Mouse (Mus musculus) heart, embryonic 16.5 days (tissue): Measurements from ENCODE around the gene 5830473C10Rik. TPM values are rescaled to one million over a fixed set of nuclear protein-coding genes. Genes with fewer than 3 reads are reported as not detected.

Source experiments
- ATAC-seq: fragments of 200-750 bp; cut with Nextera tagmentation; replicated peaks from 2 replicates; pipeline ENCODE4 v1.8.0; 2017; ENCODE audit warnings: moderate number of reproducible peaks; ENCODE audit not compliant: insufficient read depth, low FRiP score; ENCODE audit errors: extremely low read depth
- H3K27ac ChIP-seq: fragments of 300-500 bp; sonication (generic); 2 replicates; pipeline ENCODE4 v1.5.1; 2014; ENCODE audit warnings: mild to moderate bottlenecking, low read length, control low read depth, moderate library complexity
- H3K27me3 ChIP-seq: fragments of 300-500 bp; sonication (generic); 2 replicates; pipeline ENCODE4 v1.6.1; 2014; ENCODE audit warnings: low read length, mixed read lengths; ENCODE audit not compliant: control insufficient read depth, insufficient read depth
- H3K36me3 ChIP-seq: fragments of 300-500 bp; sonication (generic); 2 replicates; pipeline ENCODE4 v1.6.1; 2014; ENCODE audit not compliant: control insufficient read depth, insufficient read depth
- H3K4me1 ChIP-seq: fragments of 300-500 bp; sonication (generic); 2 replicates; pipeline ENCODE4 v1.6.1; 2014; ENCODE audit warnings: low read length, mixed read lengths; ENCODE audit not compliant: control insufficient read depth, insufficient read depth
- H3K4me2 ChIP-seq: fragments of 300-500 bp; sonication (generic); 2 replicates; pipeline ENCODE4 v1.6.1; 2014; ENCODE audit warnings: low read depth, mild to moderate bottlenecking, control low read depth, low read length
- H3K4me3 ChIP-seq: fragments of 300-500 bp; sonication (generic); 2 replicates; pipeline ENCODE4 v1.5.1; 2014; ENCODE audit warnings: mild to moderate bottlenecking, control low read depth, low read length
- H3K9ac ChIP-seq: fragments of 300-500 bp; sonication (generic); 2 replicates; pipeline ENCODE4 v1.6.1; 2014; ENCODE audit warnings: low read length, control low read depth
- H3K9me3 ChIP-seq: fragments of 300-500 bp; sonication (generic); replicated peaks from 2 replicates; pipeline ENCODE4 v1.6.1; 2016; ENCODE audit warnings: low read length; ENCODE audit not compliant: control insufficient read depth
- WGBS: fragments of 180-500 bp; shearing (Covaris S2); extraction: QIAGEN DNeasy Blood & Tissue Kit; methylation state at CpG from one replicate; pipeline ENCODE4 v1.1.7; 2014; 5-methylcytosine and 5-hydroxymethylcytosine counted together
- polyA plus RNA-seq: library from polyadenylated mRNA; unstranded; fragments of >200 nt; fragmentation: Nextera tagmentation; extraction: Ambion mirVana; gene quantifications from 2 replicates; pipeline ENCODE4 v1.2.1, GENCODE M21; 2015

5830473C10Rik gene
- polyA plus RNA-seq, 1 experiment from 2014 or later, result not detected

DNA sequence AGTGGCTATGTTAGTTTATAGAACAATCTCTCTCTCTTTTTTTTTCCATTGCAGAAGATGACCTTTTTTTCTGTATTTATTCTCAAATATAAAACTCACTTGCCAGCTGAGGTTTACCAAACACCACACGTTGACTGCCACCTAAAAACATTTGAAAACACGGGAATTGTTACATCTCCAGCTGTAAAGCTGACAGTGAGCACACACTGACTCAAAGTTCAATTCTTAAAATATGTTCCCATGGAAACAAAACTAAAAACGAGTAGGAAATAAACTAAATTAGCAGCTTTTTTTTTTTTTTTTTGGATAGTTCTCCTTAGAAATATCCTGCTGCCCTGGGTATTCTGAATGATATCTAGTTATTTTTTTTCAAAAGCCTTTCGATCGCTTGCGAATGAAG is 4.3 kb downstream of the 5830473C10Rik start:
- Histone ChIP-seq H3K27ac (no peak overlapping the region), H3K27me3 (no peaks in the 10 kb centered on the region), H3K36me3 (no peaks in the 10 kb centered on the region), H3K4me1 (peaks cover 11% of the 10 kb centered on the region), H3K4me3 (no peak overlapping the region), H3K9me3 (no peaks in the 10 kb centered on the region), H3K4me2 (no peak overlapping the region), H3K9ac (no peak overlapping the region)
- WGBS, result 81% methylated on average over 6 of the region's 6 CpGs
- no peak for ATAC-seq

DNA sequence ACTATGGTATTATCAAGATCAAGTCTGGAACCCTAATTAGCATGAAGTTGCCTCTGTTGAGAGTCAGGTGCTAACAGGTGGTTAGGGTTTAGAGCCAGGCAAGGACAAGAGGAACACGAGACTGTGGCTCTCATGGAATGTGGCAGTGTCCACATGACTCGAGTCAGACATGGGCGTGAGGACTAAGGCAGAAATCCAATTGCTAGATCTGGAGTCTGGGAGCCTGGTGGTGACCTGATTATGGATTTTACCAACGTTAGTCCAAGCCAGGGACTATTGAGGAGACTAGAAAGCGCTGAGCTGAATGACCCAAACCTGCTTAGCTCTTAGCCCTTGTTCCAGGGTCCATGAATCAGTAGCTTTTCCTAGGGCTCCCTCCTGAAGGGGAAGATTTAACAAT is 6.9 kb downstream of the 5830473C10Rik start:
- no peak overlapping the region for H3K4me3 ChIP-seq
- no peak overlapping the region for H3K27ac ChIP-seq
- no peak overlapping the region for H3K4me2 ChIP-seq
- H3K9ac ChIP-seq, result no peak overlapping the region
- 37% methylated on average over 5 of the region's 5 CpGs for WGBS
- H3K9me3 ChIP-seq, result no peaks in the 10 kb centered on the region
- no peaks in the 10 kb centered on the region for H3K36me3 ChIP-seq
- peaks cover 11% of the 10 kb centered on the region for H3K4me1 ChIP-seq
- H3K27me3 ChIP-seq, result no peaks in the 10 kb centered on the region
- ATAC-seq, result no peak; the same call in 1 of the 2 replicates

DNA sequence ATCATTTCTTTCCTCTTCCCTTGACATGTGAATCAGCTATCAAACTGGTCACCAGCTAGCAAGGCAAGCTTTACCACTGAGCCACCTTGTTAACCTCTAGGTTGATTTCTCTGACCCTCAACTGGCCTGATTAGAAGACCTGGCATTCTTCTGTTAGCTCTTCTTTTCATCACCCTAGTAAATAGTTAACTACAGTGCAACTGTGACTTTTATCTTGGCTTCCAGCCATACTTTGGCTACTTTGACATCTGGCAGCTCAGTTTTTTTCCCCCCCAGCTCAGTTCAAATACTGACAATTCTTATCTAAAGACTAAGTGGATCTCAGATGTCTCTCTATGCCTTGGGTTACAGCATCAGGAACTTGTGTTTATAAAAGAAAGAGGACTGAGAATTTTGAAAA is 7.4 kb downstream of the 5830473C10Rik start:
- H3K4me2 ChIP-seq, result no peak overlapping the region
- no peaks in the 10 kb centered on the region for H3K36me3 ChIP-seq
- H3K27ac ChIP-seq, result no peak overlapping the region
- H3K4me3 ChIP-seq, result no peak overlapping the region
- H3K9ac ChIP-seq, result no peak overlapping the region
- peaks cover 11% of the 10 kb centered on the region for H3K4me1 ChIP-seq
- peak; percentile 52; the same call in 1 of the 2 replicates for ATAC-seq
- no peaks in the 10 kb centered on the region for H3K27me3 ChIP-seq
- H3K9me3 ChIP-seq, result no peaks in the 10 kb centered on the region

DNA sequence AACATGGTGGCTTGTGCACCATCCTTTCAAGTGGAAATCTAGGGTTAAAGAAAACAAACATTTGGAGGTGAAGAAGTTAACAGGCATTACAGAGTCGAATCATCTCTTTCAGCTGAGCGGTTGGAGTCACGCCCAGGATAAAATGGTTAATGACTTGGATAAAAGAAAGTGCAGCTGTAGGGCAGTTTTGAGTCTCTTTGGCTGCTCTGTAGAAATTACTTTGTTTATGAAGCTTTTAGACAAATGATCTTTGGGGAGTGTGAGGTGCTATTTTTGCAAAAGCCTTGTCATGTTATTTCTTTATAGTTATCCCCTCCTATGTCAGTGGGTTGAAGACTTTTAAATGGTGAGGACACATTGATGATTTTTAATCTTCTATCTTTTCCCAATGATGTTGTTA is 10.3 kb downstream of the 5830473C10Rik start:
- Histone ChIP-seq H3K36me3 (no peaks in the 10 kb centered on the region), H3K4me1 (peaks cover 11% of the 10 kb centered on the region), H3K4me3 (no peak overlapping the region), H3K9ac (no peak overlapping the region), H3K4me2 (no peak overlapping the region), H3K27me3 (no peaks in the 10 kb centered on the region), H3K9me3 (no peaks in the 10 kb centered on the region), H3K27ac (no peak overlapping the region)
- WGBS, result 62% methylated on average over 3 of the region's 3 CpGs
- ATAC-seq, result no peak

DNA sequence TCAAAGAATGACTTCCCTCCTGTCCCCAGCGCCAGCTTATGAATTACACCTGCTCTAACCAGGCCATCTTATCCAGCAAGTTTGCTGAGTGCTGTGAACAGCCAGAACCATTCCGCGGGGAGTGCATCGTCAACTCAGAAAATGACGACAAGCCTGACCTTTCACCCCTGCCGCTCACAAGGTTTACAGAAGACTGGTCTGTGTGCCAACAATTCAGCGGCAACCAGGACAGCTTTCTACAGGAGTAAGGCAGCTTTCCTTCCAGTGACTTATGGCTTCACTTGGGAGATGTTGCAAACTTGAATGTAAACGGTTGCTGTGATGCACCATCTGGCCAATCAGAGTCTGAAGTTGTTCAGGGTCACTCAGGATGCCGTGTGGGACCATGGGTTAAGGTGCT is 16.8 kb downstream of the 5830473C10Rik start:
- no peak overlapping the region for H3K9ac ChIP-seq
- H3K4me3 ChIP-seq, result no peak overlapping the region
- no peaks in the 10 kb centered on the region for H3K27me3 ChIP-seq
- H3K36me3 ChIP-seq, result no peaks in the 10 kb centered on the region
- no peaks in the 10 kb centered on the region for H3K4me1 ChIP-seq
- H3K27ac ChIP-seq, result no peak overlapping the region
- 73% methylated on average over 9 of the region's 9 CpGs for WGBS
- no peak for ATAC-seq
- H3K4me2 ChIP-seq, result no peak overlapping the region
- no peaks in the 10 kb centered on the region for H3K9me3 ChIP-seq

DNA sequence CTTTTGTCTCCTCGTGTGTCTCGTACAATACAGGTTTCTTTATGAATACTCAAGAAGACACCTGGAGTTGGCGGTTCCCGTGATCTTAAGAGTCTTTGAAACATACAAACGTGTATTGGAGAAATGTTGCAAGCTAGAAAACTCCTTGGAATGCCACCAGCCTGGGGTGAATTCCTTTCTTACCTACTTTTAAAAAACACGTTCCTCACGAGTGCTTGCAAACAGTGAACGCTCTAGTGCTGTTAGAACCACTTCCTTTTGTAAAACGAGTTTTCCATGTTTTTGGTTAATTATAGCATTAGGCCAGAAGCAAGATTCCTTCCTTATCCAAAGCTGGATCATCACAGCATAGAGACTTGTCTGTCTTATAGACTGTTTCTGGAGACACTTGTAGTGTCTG is 18.6 kb downstream of the 5830473C10Rik start:
- Histone ChIP-seq H3K4me1 (no peaks in the 10 kb centered on the region), H3K4me3 (no peak overlapping the region), H3K4me2 (no peak overlapping the region), H3K36me3 (no peaks in the 10 kb centered on the region), H3K27me3 (no peaks in the 10 kb centered on the region), H3K27ac (no peak overlapping the region), H3K9me3 (no peaks in the 10 kb centered on the region), H3K9ac (no peak overlapping the region)
- 82% methylated on average over 9 of the region's 9 CpGs for WGBS
- no peak for ATAC-seq

DNA sequence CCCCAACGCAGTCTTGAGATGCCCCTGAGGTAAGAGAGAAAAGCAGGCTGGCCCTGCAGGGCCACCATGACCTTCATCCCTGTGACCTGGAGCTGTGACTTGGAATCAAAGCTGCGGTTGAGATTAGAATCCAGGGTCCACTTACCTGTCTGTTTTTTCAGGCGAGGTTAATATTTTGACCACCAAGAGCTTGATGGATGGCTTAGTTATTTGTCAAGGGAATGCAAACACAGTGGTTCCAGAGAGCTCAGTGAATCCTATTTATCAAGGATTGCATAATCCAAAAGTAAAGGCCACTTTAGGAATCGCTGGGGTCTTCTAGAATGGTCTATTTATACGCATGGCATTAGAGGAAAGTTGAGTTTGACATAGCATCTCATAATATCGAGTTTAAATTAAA is 21.3 kb downstream of the 5830473C10Rik start:
- no peaks in the 10 kb centered on the region for H3K27me3 ChIP-seq
- H3K4me1 ChIP-seq, result no peaks in the 10 kb centered on the region
- H3K9ac ChIP-seq, result no peak overlapping the region
- 80% methylated on average over 6 of the region's 6 CpGs for WGBS
- ATAC-seq, result no peak
- H3K4me2 ChIP-seq, result no peak overlapping the region
- H3K36me3 ChIP-seq, result no peaks in the 10 kb centered on the region
- no peak overlapping the region for H3K27ac ChIP-seq
- no peaks in the 10 kb centered on the region for H3K9me3 ChIP-seq
- H3K4me3 ChIP-seq, result no peak overlapping the region

DNA sequence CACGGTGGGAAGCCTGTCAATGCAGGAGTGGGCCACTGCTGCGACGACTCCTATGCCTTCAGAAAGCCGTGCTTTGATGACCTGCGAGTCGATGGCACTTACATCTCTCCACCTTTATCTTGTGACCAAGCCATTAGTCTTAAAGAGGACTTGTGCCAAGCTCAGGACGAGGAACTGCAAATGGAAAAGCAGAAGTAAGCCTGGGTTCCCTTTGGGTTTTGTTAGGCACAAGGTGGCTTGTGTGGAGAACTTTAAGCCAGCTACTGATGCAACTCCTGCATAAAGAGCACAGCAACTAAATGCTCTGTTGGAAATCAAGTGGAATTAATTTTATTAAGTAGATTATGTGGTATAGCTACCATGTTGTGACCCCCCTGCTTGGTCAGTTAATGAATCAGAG is 23.9 kb downstream of the 5830473C10Rik start:
- WGBS, result 61% methylated on average over 7 of the region's 7 CpGs
- ATAC-seq, result no peak
- no peaks in the 10 kb centered on the region for H3K9me3 ChIP-seq
- H3K4me3 ChIP-seq, result no peak overlapping the region
- H3K4me1 ChIP-seq, result no peaks in the 10 kb centered on the region
- H3K27ac ChIP-seq, result no peak overlapping the region
- H3K9ac ChIP-seq, result no peak overlapping the region
- no peaks in the 10 kb centered on the region for H3K27me3 ChIP-seq
- H3K36me3 ChIP-seq, result no peaks in the 10 kb centered on the region
- H3K4me2 ChIP-seq, result no peak overlapping the region

DNA sequence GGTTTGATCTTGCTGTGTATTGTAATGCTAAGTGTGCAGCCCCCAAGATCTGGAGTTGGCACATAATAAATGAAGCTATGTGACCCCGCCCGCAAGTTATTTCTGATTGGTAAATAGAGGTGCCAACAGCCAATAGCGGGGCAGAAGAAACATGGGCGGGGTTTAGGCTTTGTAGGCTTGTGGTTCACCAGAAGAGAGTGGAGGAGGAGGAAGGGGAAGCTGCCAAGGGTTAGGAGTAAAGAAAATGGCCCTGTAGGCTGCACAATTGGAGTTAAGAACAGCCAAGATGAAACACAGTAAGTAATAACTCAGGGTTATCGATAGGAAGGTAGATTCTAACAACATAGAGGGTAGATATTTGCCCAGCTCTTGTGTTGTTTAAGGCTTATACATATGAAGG is 25.6 kb downstream of the 5830473C10Rik start:
- WGBS, result 69% methylated on average over 5 of the region's 5 CpGs

DNA sequence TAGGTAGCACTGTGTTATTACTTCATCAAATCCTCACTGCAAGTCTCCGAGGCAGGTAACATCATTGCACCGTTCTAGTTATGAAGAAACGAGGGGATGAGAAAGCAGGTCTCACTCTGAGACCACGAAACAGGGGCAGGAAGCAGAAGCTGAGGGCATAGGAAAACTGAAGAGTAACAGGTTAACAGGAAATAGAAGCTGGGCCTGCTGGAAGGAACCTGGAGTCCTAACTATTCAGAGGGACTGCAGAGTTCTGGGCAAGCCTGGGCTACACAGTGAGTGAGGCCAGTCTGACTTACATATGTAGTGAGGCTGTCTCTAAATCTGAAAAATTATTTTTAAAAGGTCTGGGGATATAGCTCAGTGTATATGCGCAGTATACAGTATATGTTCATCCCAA is 27.2 kb downstream of the 5830473C10Rik start:
- H3K9ac ChIP-seq, result no peak overlapping the region
- H3K27ac ChIP-seq, result no peak overlapping the region
- H3K4me3 ChIP-seq, result no peak overlapping the region
- no peak overlapping the region for H3K4me2 ChIP-seq
- H3K4me1 ChIP-seq, result no peaks in the 10 kb centered on the region
- ATAC-seq, result no peak
- H3K9me3 ChIP-seq, result no peaks in the 10 kb centered on the region
- H3K27me3 ChIP-seq, result no peaks in the 10 kb centered on the region
- no peaks in the 10 kb centered on the region for H3K36me3 ChIP-seq
- 86% methylated on average over 5 of the region's 5 CpGs for WGBS

More for the DNA sequence above, 25.6 kb downstream of the 5830473C10Rik start:
- H3K4me3 ChIP-seq, result no peak overlapping the region
- no peaks in the 10 kb centered on the region for H3K36me3 ChIP-seq
- no peaks in the 10 kb centered on the region for H3K27me3 ChIP-seq
- no peak overlapping the region for H3K9ac ChIP-seq
- no peak overlapping the region for H3K4me2 ChIP-seq
- no peaks in the 10 kb centered on the region for H3K4me1 ChIP-seq
- no peak overlapping the region for H3K27ac ChIP-seq
- no peaks in the 10 kb centered on the region for H3K9me3 ChIP-seq
- ATAC-seq, result no peak
